Mouse (Mus musculus): ENCODE data around the gene Fgfr2.
A peak's percentile ranks its signal among the peaks of the same experiment; 100 is the strongest.

Gene Fgfr2

GRCm38 (mm10) chr7:133088411-133088810 is 34.7 kb downstream of the Fgfr2 start:
- no peaks in the 10 kb centered on the region for H3K9me3 ChIP-seq (ENCODE audit: low read length)
- no peaks in the 10 kb centered on the region for H3K27me3 ChIP-seq (ENCODE audit: insufficient read depth, low read length)
- H3K4me3 ChIP-seq (replicated peaks; ENCODE audit: low read length), result peak overlapping the region; percentile 41
- no peak for TF ChIP-seq NANOG (IDR thresholded peaks at IDR 0.05; ENCODE audit: borderline replicate concordance, low read length)
- no peak for TF ChIP-seq POU5F1 (IDR thresholded peaks at IDR 0.05; ENCODE audit: borderline replicate concordance, low read length)
- no peak for TF ChIP-seq CTCF (conservative IDR thresholded peaks at IDR 0.05; ENCODE audit: low read length)
- H3K36me3 ChIP-seq (ENCODE audit: insufficient read depth, low read length), result peaks cover 95% of the 10 kb centered on the region
- H3K4me1 ChIP-seq (replicated peaks; ENCODE audit: low read depth, low read length), result peaks cover 99% of the 10 kb centered on the region

DNA sequence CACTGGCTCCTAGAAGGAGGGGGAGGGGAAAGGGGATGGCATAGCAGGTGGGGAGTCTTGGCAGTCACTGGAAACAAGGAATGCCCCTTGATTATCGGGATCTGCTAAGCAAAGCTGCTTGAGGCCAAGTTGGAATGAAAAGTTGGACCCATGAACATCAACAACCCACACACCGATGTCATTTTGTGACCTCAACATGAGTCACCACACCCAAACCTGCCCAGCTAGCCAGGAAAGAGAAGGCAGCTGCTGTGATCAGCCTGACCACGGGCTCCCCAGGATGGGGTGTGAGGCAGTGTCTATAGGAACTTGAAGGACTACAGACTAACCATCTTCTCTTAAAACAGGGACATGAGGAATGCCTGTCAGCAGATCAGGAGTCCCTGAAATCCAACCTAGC is 37.7 kb downstream of the Fgfr2 start:
- no peaks in the 10 kb centered on the region for H3K27me3 ChIP-seq (ENCODE audit: insufficient read depth, low read length)
- peaks cover 99% of the 10 kb centered on the region for H3K4me1 ChIP-seq (replicated peaks; ENCODE audit: low read depth, low read length)
- no peaks in the 10 kb centered on the region for H3K9me3 ChIP-seq (ENCODE audit: low read length)
- TF ChIP-seq CTCF (conservative IDR thresholded peaks at IDR 0.05; ENCODE audit: low read length) (no peak), NANOG (IDR thresholded peaks at IDR 0.05; ENCODE audit: borderline replicate concordance, low read length) (no peak), POU5F1 (IDR thresholded peaks at IDR 0.05; ENCODE audit: borderline replicate concordance, low read length) (no peak)
- H3K4me3 ChIP-seq (replicated peaks; ENCODE audit: low read length), result no peak overlapping the region
- H3K36me3 ChIP-seq (ENCODE audit: insufficient read depth, low read length), result peaks cover 95% of the 10 kb centered on the region

DNA sequence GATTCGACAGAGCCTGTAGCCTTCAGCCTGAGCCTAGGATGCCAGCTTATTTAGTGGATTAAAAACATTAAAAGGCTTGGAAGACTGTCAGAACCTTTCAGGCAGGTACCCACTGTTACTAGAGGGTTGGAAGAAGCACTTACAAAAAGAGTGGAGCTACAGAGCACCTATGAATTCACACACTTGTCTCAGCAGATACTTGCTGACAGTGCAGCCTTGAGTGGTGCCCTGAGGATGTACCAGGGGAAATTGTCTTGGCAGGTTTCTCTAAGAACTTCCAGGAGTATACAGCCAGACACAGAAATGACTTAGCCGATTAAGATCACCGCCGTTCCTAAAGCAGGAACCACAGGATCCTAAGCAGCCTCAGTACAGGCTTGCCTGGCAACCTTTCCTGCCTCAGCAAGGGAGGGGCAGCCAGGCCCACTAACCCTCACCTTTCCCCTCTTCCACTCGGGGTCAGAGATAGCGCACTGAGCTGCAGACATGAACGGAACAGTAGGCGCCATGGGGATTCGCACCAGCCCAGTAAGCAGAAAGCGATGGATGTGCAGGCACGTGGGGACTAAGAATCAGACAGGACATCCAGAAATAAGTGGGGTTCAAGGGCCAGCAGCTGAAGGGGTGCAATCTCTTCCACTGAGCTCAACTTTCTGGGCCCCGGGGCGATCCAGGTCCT is 39.1 kb downstream of the Fgfr2 start:
- no peak overlapping the region for H3K4me3 ChIP-seq (replicated peaks; ENCODE audit: low read length)
- peaks cover 99% of the 10 kb centered on the region for H3K4me1 ChIP-seq (replicated peaks; ENCODE audit: low read depth, low read length)

GRCm38 (mm10) chr7:133078929-133079328 is 44.2 kb downstream of the Fgfr2 start:
- TF ChIP-seq NANOG (IDR thresholded peaks at IDR 0.05; ENCODE audit: borderline replicate concordance, low read length) (0 out of 2 replicates have a peak, but pooled peaks have one; percentile 2), CTCF (conservative IDR thresholded peaks at IDR 0.05; ENCODE audit: low read length) (no peak), POU5F1 (IDR thresholded peaks at IDR 0.05; ENCODE audit: borderline replicate concordance, low read length) (no peak)
- Histone ChIP-seq H3K4me1 (replicated peaks; ENCODE audit: low read depth, low read length) (peaks cover 96% of the 10 kb centered on the region), H3K36me3 (ENCODE audit: insufficient read depth, low read length) (peaks cover 97% of the 10 kb centered on the region), H3K4me3 (replicated peaks; ENCODE audit: low read length) (0 out of 2 replicates have a peak overlapping the region, but pooled peaks have one; percentile 0), H3K9me3 (ENCODE audit: low read length) (no peaks in the 10 kb centered on the region), H3K27me3 (ENCODE audit: insufficient read depth, low read length) (no peaks in the 10 kb centered on the region)

More for the DNA sequence above, 39.1 kb downstream of the Fgfr2 start:
- no peaks in the 10 kb centered on the region for H3K27me3 ChIP-seq (ENCODE audit: insufficient read depth, low read length)
- no peaks in the 10 kb centered on the region for H3K9me3 ChIP-seq (ENCODE audit: low read length)
- TF ChIP-seq NANOG (IDR thresholded peaks at IDR 0.05; ENCODE audit: borderline replicate concordance, low read length) (no peak), CTCF (conservative IDR thresholded peaks at IDR 0.05; ENCODE audit: low read length) (no peak), POU5F1 (IDR thresholded peaks at IDR 0.05; ENCODE audit: borderline replicate concordance, low read length) (no peak)
- H3K36me3 ChIP-seq (ENCODE audit: insufficient read depth, low read length), result peaks cover 98% of the 10 kb centered on the region

- no peak for TF ChIP-seq NANOG (IDR thresholded peaks at IDR 0.05; ENCODE audit: borderline replicate concordance, low read length)
- TF ChIP-seq CTCF (conservative IDR thresholded peaks at IDR 0.05; ENCODE audit: low read length), result no peak
- TF ChIP-seq POU5F1 (IDR thresholded peaks at IDR 0.05; ENCODE audit: borderline replicate concordance, low read length), result no peak
- peaks cover 96% of the 10 kb centered on the region for H3K4me1 ChIP-seq (replicated peaks; ENCODE audit: low read depth, low read length)
- H3K27me3 ChIP-seq (ENCODE audit: insufficient read depth, low read length), result no peaks in the 10 kb centered on the region
- no peaks in the 10 kb centered on the region for H3K9me3 ChIP-seq (ENCODE audit: low read length)
- H3K4me3 ChIP-seq (replicated peaks; ENCODE audit: low read length), result no peak overlapping the region
- H3K36me3 ChIP-seq (ENCODE audit: insufficient read depth, low read length), result peaks cover 97% of the 10 kb centered on the region
These were observed 48.6 kb downstream of the Fgfr2 start for GRCm38 (mm10) chr7:133074462-133075133.

- no peaks in the 10 kb centered on the region for H3K9me3 ChIP-seq (ENCODE audit: low read length)
- no peak for TF ChIP-seq CTCF (conservative IDR thresholded peaks at IDR 0.05; ENCODE audit: low read length)
- no peak for TF ChIP-seq NANOG (IDR thresholded peaks at IDR 0.05; ENCODE audit: borderline replicate concordance, low read length)
- no peak for TF ChIP-seq POU5F1 (IDR thresholded peaks at IDR 0.05; ENCODE audit: borderline replicate concordance, low read length)
- no peaks in the 10 kb centered on the region for H3K27me3 ChIP-seq (ENCODE audit: insufficient read depth, low read length)
- no peak overlapping the region for H3K4me3 ChIP-seq (replicated peaks; ENCODE audit: low read length)
- H3K4me1 ChIP-seq (replicated peaks; ENCODE audit: low read depth, low read length), result peaks cover 96% of the 10 kb centered on the region
- peaks cover 96% of the 10 kb centered on the region for H3K36me3 ChIP-seq (ENCODE audit: insufficient read depth, low read length)
These were observed 50.0 kb downstream of the Fgfr2 start for GRCm38 (mm10) chr7:133073147-133073651.

DNA sequence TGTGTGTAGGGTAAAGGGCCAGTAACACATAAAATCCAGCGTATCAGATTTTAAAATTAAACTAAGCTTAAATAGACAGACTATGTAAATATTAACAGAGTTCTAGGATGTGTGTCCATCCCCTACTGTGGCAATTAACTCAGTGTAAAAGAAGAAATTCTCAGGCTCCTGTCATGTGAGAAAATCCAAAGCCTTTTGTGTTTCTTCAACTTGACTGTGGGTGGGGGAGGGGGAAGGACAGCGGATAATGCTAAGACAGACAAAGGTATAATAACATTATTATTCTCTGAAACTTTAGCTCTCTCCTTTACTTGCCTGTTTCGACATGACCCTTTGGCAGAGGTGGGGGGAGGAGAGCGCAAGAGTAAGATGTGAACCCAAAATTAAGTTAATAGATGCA is 50.6 kb downstream of the Fgfr2 start:
- TF ChIP-seq POU5F1 (IDR thresholded peaks at IDR 0.05; ENCODE audit: borderline replicate concordance, low read length), result no peak
- no peak for TF ChIP-seq NANOG (IDR thresholded peaks at IDR 0.05; ENCODE audit: borderline replicate concordance, low read length)
- no peak for TF ChIP-seq CTCF (conservative IDR thresholded peaks at IDR 0.05; ENCODE audit: low read length)
- Histone ChIP-seq H3K9me3 (ENCODE audit: low read length) (no peaks in the 10 kb centered on the region), H3K36me3 (ENCODE audit: insufficient read depth, low read length) (peaks cover 96% of the 10 kb centered on the region), H3K27me3 (ENCODE audit: insufficient read depth, low read length) (no peaks in the 10 kb centered on the region), H3K4me1 (replicated peaks; ENCODE audit: low read depth, low read length) (peaks cover 96% of the 10 kb centered on the region), H3K4me3 (replicated peaks; ENCODE audit: low read length) (no peak overlapping the region)

DNA sequence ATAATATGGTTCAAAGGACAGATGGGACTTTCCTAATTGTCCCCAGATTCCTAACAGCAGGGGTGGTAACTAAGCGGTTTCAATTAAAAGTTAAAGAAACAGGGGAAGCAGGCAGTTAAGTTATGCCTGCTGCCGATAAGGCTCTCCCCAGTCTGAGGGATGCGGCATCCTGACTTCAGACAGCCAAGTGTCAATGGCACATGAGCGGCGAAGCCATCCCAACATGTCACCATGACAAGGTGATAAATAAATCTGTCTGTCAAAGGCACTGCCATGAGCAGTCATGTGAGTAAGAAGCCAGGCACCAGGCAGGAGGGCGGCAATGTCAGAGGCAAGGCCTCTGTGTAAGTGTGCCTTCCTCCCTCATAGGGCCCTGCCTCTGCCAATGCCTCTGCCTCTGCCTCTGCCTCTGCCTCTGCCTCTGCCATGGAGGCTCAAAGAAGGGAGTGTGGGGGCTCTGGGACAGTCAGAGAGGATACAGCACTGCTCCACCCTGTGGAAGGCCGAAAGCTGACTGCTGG is 55.8 kb downstream of the Fgfr2 start:
- Histone ChIP-seq H3K36me3 (ENCODE audit: insufficient read depth, low read length) (peaks cover 99% of the 10 kb centered on the region), H3K4me1 (replicated peaks; ENCODE audit: low read depth, low read length) (peaks cover 100% of the 10 kb centered on the region), H3K27me3 (ENCODE audit: insufficient read depth, low read length) (no peaks in the 10 kb centered on the region), H3K9me3 (ENCODE audit: low read length) (no peaks in the 10 kb centered on the region), H3K4me3 (replicated peaks; ENCODE audit: low read length) (no peak overlapping the region)
- TF ChIP-seq NANOG (IDR thresholded peaks at IDR 0.05; ENCODE audit: borderline replicate concordance, low read length) (no peak), CTCF (conservative IDR thresholded peaks at IDR 0.05; ENCODE audit: low read length) (no peak), POU5F1 (IDR thresholded peaks at IDR 0.05; ENCODE audit: borderline replicate concordance, low read length) (no peak)

Data from E14TG2a.4 (cell line).